Comparison of ENCODE assay signal across 29 mouse cellular contexts in genomic region chr4:134955196-134955595, GRCm38 (mm10).
"Had no signal": no experiment of that assay in that cellular context is flagged by ENCODE, and none has a peak within 500 bp of the region (broad histone marks: within the 10 kb centered on the region; RNA-seq: fewer than 3 reads in every experiment).

No protein-coding gene starts in this region.

- H3K27ac ChIP-seq: limb, embryonic 12.5 days; limb, embryonic 13.5 days; limb, embryonic 15.5 days; liver, embryonic 12.5 days; liver, embryonic 13.5 days; liver, embryonic 14.5 days; liver, embryonic 15.5 days; lung, embryonic 15.5 days; macrophage; midbrain, embryonic 10.5 days; midbrain, embryonic 12.5 days; midbrain, embryonic 13.5 days; midbrain, embryonic 15.5 days had no signal

- H3K4me3 ChIP-seq: limb, embryonic 12.5 days; limb, embryonic 13.5 days; limb, embryonic 15.5 days; liver, embryonic 12.5 days; liver, embryonic 13.5 days; liver, embryonic 15.5 days; lung, embryonic 15.5 days; megakaryocyte, embryonic 14.5 days; midbrain, embryonic 10.5 days; midbrain, embryonic 12.5 days; midbrain, embryonic 13.5 days; midbrain, embryonic 15.5 days; myocyte had no signal

- H3K36me3 ChIP-seq: limb, embryonic 10.5 days; limb, embryonic 12.5 days; limb, embryonic 13.5 days; limb, embryonic 15.5 days; liver, embryonic 12.5 days; liver, embryonic 13.5 days; liver, embryonic 15.5 days; lung, embryonic 15.5 days; midbrain, embryonic 10.5 days; midbrain, embryonic 12.5 days; midbrain, embryonic 13.5 days; midbrain, embryonic 15.5 days had no signal

- ATAC-seq: liver, embryonic 12.5 days; lung, postnatal 0 days; midbrain, embryonic 13.5 days; midbrain, embryonic 15.5 days; midbrain, embryonic 16.5 days had no signal

- H3K4me2 ChIP-seq: limb, embryonic 15.5 days; liver, embryonic 11.5 days; liver, embryonic 12.5 days; liver, embryonic 13.5 days; liver, embryonic 15.5 days; lung, embryonic 14.5 days; lung, embryonic 15.5 days; midbrain, embryonic 11.5 days; midbrain, embryonic 12.5 days; midbrain, embryonic 13.5 days; midbrain, embryonic 15.5 days had no signal

- DNase-seq: liver, embryonic 13.5 days; lung, adult 18-20 months; lung, adult 2 months; lung, embryonic 14.5 days; lung, postnatal 10 days; lung, postnatal 14 days; lung, postnatal 36 days; lung, postnatal 4 days; midbrain, embryonic 14.5 days had no signal

- H3K9me3 ChIP-seq: limb, embryonic 10.5 days; limb, embryonic 12.5 days; limb, embryonic 13.5 days; limb, embryonic 15.5 days; liver, embryonic 12.5 days; liver, embryonic 13.5 days; liver, embryonic 15.5 days; lung, embryonic 15.5 days; megakaryocyte, embryonic 14.5 days; midbrain, embryonic 10.5 days; midbrain, embryonic 12.5 days; midbrain, embryonic 13.5 days; midbrain, embryonic 15.5 days had no signal

- H3K9ac ChIP-seq: limb, embryonic 12.5 days; limb, embryonic 13.5 days; limb, embryonic 15.5 days; liver, embryonic 12.5 days; liver, embryonic 13.5 days; liver, embryonic 14.5 days; liver, embryonic 15.5 days; liver, postnatal 0 days; lung, embryonic 14.5 days; lung, embryonic 15.5 days; midbrain, embryonic 13.5 days; midbrain, embryonic 15.5 days had no signal
